Mouse (Mus musculus) heart, embryonic 11.5 days (tissue): ENCODE results near the gene Lmntd2. TPM values are rescaled to one million over a fixed set of nuclear protein-coding genes. Genes with fewer than 3 reads are reported as not detected.

Experiments used
- ATAC-seq: fragments of 200-750 bp; cut with Nextera tagmentation; replicated peaks from 2 replicates; pipeline ENCODE4 v1.8.0; 2017; ENCODE audit warnings: moderate library complexity; ENCODE audit not compliant: insufficient number of reproducible peaks, low FRiP score, low TSS enrichment
- H3K27ac ChIP-seq: fragments of 300-500 bp; sonication (generic); 2 replicates; pipeline ENCODE4 v1.5.1; 2014; ENCODE audit warnings: mild to moderate bottlenecking, low read depth, low read length
- H3K27me3 ChIP-seq: fragments of 300-500 bp; sonication (generic); 2 replicates; pipeline ENCODE4 v1.6.1; 2014; ENCODE audit warnings: mild to moderate bottlenecking, low read length, mixed read lengths; ENCODE audit not compliant: control insufficient read depth, insufficient read depth
- H3K36me3 ChIP-seq: fragments of 300-500 bp; sonication (generic); 2 replicates; pipeline ENCODE4 v1.6.1; 2014; ENCODE audit warnings: mild to moderate bottlenecking, low read length, moderate library complexity, mixed read lengths; ENCODE audit not compliant: control insufficient read depth, insufficient read depth
- H3K4me1 ChIP-seq: fragments of 300-500 bp; sonication (generic); 2 replicates; pipeline ENCODE4 v1.6.1; 2014; ENCODE audit warnings: low read length; ENCODE audit not compliant: control insufficient read depth, insufficient read depth
- H3K4me2 ChIP-seq: fragments of 300-500 bp; sonication (generic); 2 replicates; pipeline ENCODE4 v1.6.1; 2014; ENCODE audit warnings: mild to moderate bottlenecking, moderate library complexity
- H3K4me3 ChIP-seq: fragments of 300-500 bp; sonication (generic); 2 replicates; pipeline ENCODE4 v1.5.1; 2014; ENCODE audit warnings: low read depth, low read length
- H3K9ac ChIP-seq: fragments of 300-500 bp; sonication (generic); 2 replicates; pipeline ENCODE4 v1.6.1; 2014; ENCODE audit warnings: mild to moderate bottlenecking, low read depth, low read length, moderate library complexity
- H3K9me3 ChIP-seq: fragments of 300-500 bp; sonication (generic); replicated peaks from 2 replicates; pipeline ENCODE4 v1.6.1; 2016; ENCODE audit warnings: low read length; ENCODE audit not compliant: control insufficient read depth
- WGBS: fragments of 180-500 bp; shearing (Covaris S2); extraction: QIAGEN DNeasy Blood & Tissue Kit; methylation state at CpG from one replicate; pipeline ENCODE4 v1.1.7; 2014; ENCODE audit not compliant: insufficient replicate concordance; 5-methylcytosine and 5-hydroxymethylcytosine counted together
- microRNA counts: library from miRNA; unstranded; fragments of <30 nt; microRNA quantifications from one replicate; lab custom pipeline; 2015
- microRNA-seq: library from miRNA; unstranded; fragments of <30 nt; microRNA quantifications from one replicate; pipeline ENCODE4, GENCODE M21; 2016; ENCODE audit warnings: borderline number of aligned reads
- polyA plus RNA-seq: library from polyadenylated mRNA; unstranded; fragments of >200 nt; fragmentation: Nextera tagmentation; extraction: Ambion mirVana; gene quantifications from 2 replicates; pipeline ENCODE4 v1.2.1, GENCODE M21; 2014

The Lmntd2 gene
- polyA plus RNA-seq, 1 experiment from 2014 or later, result 0.99 TPM

GRCm38 (mm10) chr7:141169300-141169699, 44.6 kb downstream of the Lmntd2 start:
- no peaks in the 10 kb centered on the region for H3K27me3 ChIP-seq
- H3K36me3 ChIP-seq, result no peaks in the 10 kb centered on the region; the same call in 1 of the 2 replicates
- 0 out of 2 replicates have a peak overlapping the region, but pooled peaks have one; percentile 1 for H3K27ac ChIP-seq
- peaks cover 15% of the 10 kb centered on the region; the same call in 1 of the 2 replicates for H3K4me1 ChIP-seq
- no peak overlapping the region for H3K4me3 ChIP-seq
- 83% methylated on average over 1 of the region's 1 CpGs for WGBS
- peak overlapping the region; percentile 86 for H3K4me2 ChIP-seq
- no peak for ATAC-seq
- H3K9me3 ChIP-seq, result no peaks in the 10 kb centered on the region
- H3K9ac ChIP-seq, result no peak overlapping the region

GRCm38 (mm10) chr7:141168518-141168953, 45.3 kb downstream of the Lmntd2 start:
- Histone ChIP-seq H3K27ac (peak overlapping the region; percentile 64), H3K9ac (peak overlapping the region; percentile 86), H3K4me2 (peak overlapping the region; percentile 86), H3K27me3 (no peaks in the 10 kb centered on the region), H3K4me1 (peaks cover 15% of the 10 kb centered on the region; the same call in 1 of the 2 replicates), H3K36me3 (no peaks in the 10 kb centered on the region; the same call in 1 of the 2 replicates), H3K9me3 (no peaks in the 10 kb centered on the region), H3K4me3 (peak overlapping the region; percentile 64)
- 2% methylated on average over 22 of the region's 22 CpGs for WGBS
- no peak; the same call in 1 of the 2 replicates for ATAC-seq

GRCm38 (mm10) chr7:141167901-141168517, 45.9 kb downstream of the Lmntd2 start:
- H3K27ac ChIP-seq, result peak overlapping the region; percentile 64
- no peaks in the 10 kb centered on the region for H3K9me3 ChIP-seq
- peaks cover 1% of the 10 kb centered on the region; the same call in 1 of the 2 replicates for H3K36me3 ChIP-seq
- peak overlapping the region; percentile 86 for H3K4me2 ChIP-seq
- peaks cover 12% of the 10 kb centered on the region; the same call in 1 of the 2 replicates for H3K4me1 ChIP-seq
- ATAC-seq, result no peak; the same call in 1 of the 2 replicates
- H3K4me3 ChIP-seq, result peak overlapping the region; percentile 64
- H3K9ac ChIP-seq, result peak overlapping the region; percentile 86
- WGBS, result 14% methylated on average over 7 of the region's 7 CpGs
- H3K27me3 ChIP-seq, result no peaks in the 10 kb centered on the region

DNA sequence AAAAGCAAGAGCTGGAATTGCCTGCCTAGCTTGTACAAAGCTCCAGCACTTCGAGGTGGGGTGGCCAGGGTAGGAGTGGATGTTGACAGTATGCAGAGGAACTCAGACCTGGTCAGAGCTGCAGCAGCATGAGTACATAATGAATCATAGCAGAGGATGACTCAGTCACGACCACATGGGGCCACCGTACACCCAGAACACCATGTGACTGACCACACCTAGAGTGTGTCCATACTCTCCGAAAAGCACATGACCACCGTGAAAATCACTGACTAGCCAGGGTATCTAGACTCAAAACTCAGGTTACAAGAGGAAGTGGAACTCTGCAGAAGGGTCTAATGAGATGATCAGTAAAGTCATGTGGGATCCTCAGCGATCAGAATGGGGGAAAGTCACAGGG, 49.0 kb downstream of the Lmntd2 start:
- peaks cover 21% of the 10 kb centered on the region for H3K36me3 ChIP-seq

DNA sequence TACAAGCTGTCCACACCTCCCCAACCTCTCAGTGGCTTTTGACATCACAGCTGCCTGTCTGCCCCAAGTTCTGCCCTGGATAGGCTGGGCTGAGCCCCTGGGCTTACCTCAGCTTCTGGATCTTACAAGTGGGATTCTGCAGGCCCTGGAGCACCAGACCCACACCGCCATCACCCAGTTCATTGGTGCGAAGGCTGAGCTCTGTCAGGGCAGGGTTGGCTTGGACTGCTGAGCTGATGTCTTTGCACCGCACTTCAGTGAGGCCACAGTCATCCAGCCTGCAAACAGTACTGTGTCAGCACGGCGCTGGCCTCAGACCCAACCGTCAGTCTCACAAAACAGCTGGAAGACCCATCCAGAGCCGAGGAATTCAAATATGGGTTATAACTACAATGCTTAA, 49.5 kb downstream of the Lmntd2 start:
- H3K27ac ChIP-seq, result 0 out of 2 replicates have a peak overlapping the region, but pooled peaks have one; percentile 6
- H3K9ac ChIP-seq, result 0 out of 2 replicates have a peak overlapping the region, but pooled peaks have one; percentile 5
- ATAC-seq, result no peak
- no peaks in the 10 kb centered on the region for H3K9me3 ChIP-seq
- no peaks in the 10 kb centered on the region for H3K27me3 ChIP-seq
- peaks cover 24% of the 10 kb centered on the region for H3K36me3 ChIP-seq
- 86% methylated on average over 7 of the region's 7 CpGs for WGBS
- peaks cover 8% of the 10 kb centered on the region; the same call in 1 of the 2 replicates for H3K4me1 ChIP-seq
- no peak overlapping the region for H3K4me3 ChIP-seq
- no peak overlapping the region for H3K4me2 ChIP-seq

More for the DNA sequence above, 49.0 kb downstream of the Lmntd2 start:
- Histone ChIP-seq H3K9ac (0 out of 2 replicates have a peak overlapping the region, but pooled peaks have one; percentile 5), H3K9me3 (no peaks in the 10 kb centered on the region), H3K27ac (no peak overlapping the region), H3K4me2 (no peak overlapping the region), H3K4me1 (peaks cover 11% of the 10 kb centered on the region; the same call in 1 of the 2 replicates), H3K27me3 (no peaks in the 10 kb centered on the region), H3K4me3 (no peak overlapping the region)
- ATAC-seq, result no peak
- 79% methylated on average over 6 of the region's 6 CpGs for WGBS

MicroRNAs within 50 kb of the gene (microRNA counts, 519-probe panel; counts per million panel counts)
- microRNA mmu-miR-210 (lab: Ali Mortazavi, UCI), result 5,928 counts per million, percentile 71 among the panel's probes with 10 or more counts

Small RNA genes within 50 kb of the gene (microRNA-seq; reads per million reads assigned to microRNA genes)
- gene Mir210, result 1,356 reads per million, percentile 86 among the genes with 10 or more reads in this experiment

Other genes starting within 250 kb of the Lmntd2 start
- 4.8 and 7.6 TPM in 2 replicates for gene Ifitm1, start 246.9 kb downstream of the Lmntd2 start, polyA plus RNA-seq
- gene Ifitm3, start 203.3 kb downstream of the Lmntd2 start, polyA plus RNA-seq, result 32.5 and 36.2 TPM in 2 replicates
- 0.26 TPM in 1 of 2 replicates, not detected in the other for gene Ifitm6, start 196.2 kb downstream of the Lmntd2 start, polyA plus RNA-seq
- not detected in 2 replicates for gene Gm17387, start 184.9 kb downstream of the Lmntd2 start, polyA plus RNA-seq
- 1.4 and 2.6 TPM in 2 replicates for gene B4galnt4, start 153.0 kb downstream of the Lmntd2 start, polyA plus RNA-seq
- gene Pkp3, start 135.9 kb downstream of the Lmntd2 start, polyA plus RNA-seq, result 0.67 and 0.68 TPM in 2 replicates
- 2.3 and 3.0 TPM in 2 replicates for gene Sigirr, start 113.5 kb downstream of the Lmntd2 start, polyA plus RNA-seq
- 0.31 TPM in 1 of 2 replicates, not detected in the other for gene Ano9, start 96.3 kb downstream of the Lmntd2 start, polyA plus RNA-seq
- 65.0 and 71.2 TPM in 2 replicates for gene Ptdss2, start 91.7 kb downstream of the Lmntd2 start, polyA plus RNA-seq
- 95.3 and 103 TPM in 2 replicates for gene Rnh1, start 41.2 kb downstream of the Lmntd2 start, polyA plus RNA-seq
- gene Hras, start 20.1 kb downstream of the Lmntd2 start, polyA plus RNA-seq, result 73.1 and 80.9 TPM in 2 replicates
- gene Lrrc56, start 19.9 kb downstream of the Lmntd2 start, polyA plus RNA-seq, result 1.6 TPM in 2 replicates
- 14.3 and 17.5 TPM in 2 replicates for gene Rassf7, start 1.8 kb upstream of the Lmntd2 start, polyA plus RNA-seq
- 50.2 and 51.1 TPM in 2 replicates for gene Phrf1, start 14.7 kb upstream of the Lmntd2 start, polyA plus RNA-seq
- 0.99 and 1.2 TPM in 2 replicates for gene Irf7, start 52.4 kb upstream of the Lmntd2 start, polyA plus RNA-seq
- not detected in 2 replicates for gene Cdhr5, start 62.7 kb upstream of the Lmntd2 start, polyA plus RNA-seq
- 2.2 and 3.0 TPM in 2 replicates for gene Sct, start 65.1 kb upstream of the Lmntd2 start, polyA plus RNA-seq
- gene Drd4, start 77.9 kb upstream of the Lmntd2 start, polyA plus RNA-seq, result 0.10 and 0.17 TPM in 2 replicates
- 40.2 and 42.5 TPM in 2 replicates for gene Deaf1, start 113.6 kb upstream of the Lmntd2 start, polyA plus RNA-seq
- gene Tmem80, start 113.7 kb upstream of the Lmntd2 start, polyA plus RNA-seq, result 17.9 and 23.6 TPM in 2 replicates
- gene Eps8l2, start 124.8 kb upstream of the Lmntd2 start, polyA plus RNA-seq, result 0.51 and 0.82 TPM in 2 replicates
- gene Taldo1, start 178.1 kb upstream of the Lmntd2 start, polyA plus RNA-seq, result 288 and 291 TPM in 2 replicates
- 29.3 and 32.2 TPM in 2 replicates for gene Gatd1, start 200.1 kb upstream of the Lmntd2 start, polyA plus RNA-seq
- gene Cend1, start 215.4 kb upstream of the Lmntd2 start, polyA plus RNA-seq, result 7.4 and 9.3 TPM in 2 replicates
- gene Slc25a22, start 223.8 kb upstream of the Lmntd2 start, polyA plus RNA-seq, result 19.4 and 19.7 TPM in 2 replicates
- 9.5 and 9.6 TPM in 2 replicates for gene Pidd1, start 229.9 kb upstream of the Lmntd2 start, polyA plus RNA-seq
- gene Rplp2, start 233.3 kb upstream of the Lmntd2 start, polyA plus RNA-seq, result 873 and 1,016 TPM in 2 replicates
- 28.7 and 35.3 TPM in 2 replicates for gene Pnpla2, start 241.1 kb upstream of the Lmntd2 start, polyA plus RNA-seq
- gene Cracr2b, start 247.0 kb upstream of the Lmntd2 start, polyA plus RNA-seq, result 11.5 and 14.3 TPM in 2 replicates